In genomic region chr4:154355408-154355807, GRCm38 (mm10) we compare ENCODE assay signal across 28 mouse cellular contexts. TPM values are rescaled to one million over a fixed set of nuclear protein-coding genes. Genes with fewer than 3 reads are reported as not detected.
DNase-seq lines count a peak whose midpoint lies in the region; ATAC-seq and TF ChIP-seq lines count a peak whose summit lies in the region.
"Had no signal": no experiment of that assay in that cellular context is flagged by ENCODE, and none has a peak within 500 bp of the region (broad histone marks: within the 10 kb centered on the region; RNA-seq: fewer than 3 reads in every experiment).

No protein-coding gene starts in this region.

- no peaks in the 10 kb centered on the region for H3K9me3 ChIP-seq in heart, postnatal 0 days (replicated peaks; ENCODE audit: control insufficient read depth, low read length)
- H3K9me3 ChIP-seq in liver, embryonic 14.5 days (ENCODE audit: control insufficient read depth, low read length) = no peaks in the 10 kb centered on the region
- no peaks in the 10 kb centered on the region for H3K9me3 ChIP-seq in liver, postnatal 0 days (ENCODE audit: low read length)
- H3K9me3 ChIP-seq: embryonic facial prominence, embryonic 15.5 days; liver, embryonic 15.5 days had no signal

- H3K4me1 ChIP-seq in heart, postnatal 0 days (ENCODE audit: control insufficient read depth, insufficient read depth) = peaks cover 23% of the 10 kb centered on the region
- no peaks in the 10 kb centered on the region for H3K4me1 ChIP-seq in liver, embryonic 14.5 days (replicated peaks; ENCODE audit: control insufficient read depth in 2 of 2, insufficient read depth in 2 of 2, low read length in 1 of 2)
- H3K4me1 ChIP-seq in liver, postnatal 0 days (ENCODE audit: insufficient read depth) = no peaks in the 10 kb centered on the region
- H3K4me1 ChIP-seq: liver, embryonic 15.5 days had no signal

- no peak for TF ChIP-seq EP300 in heart, postnatal 0 days (IDR thresholded peaks at IDR 0.05; ENCODE audit: low read depth)
- TF ChIP-seq EP300 in liver, embryonic 14.5 days (IDR thresholded peaks at IDR 0.05; ENCODE audit: low read depth) = no peak
- TF ChIP-seq EP300 in liver, postnatal 0 days (IDR thresholded peaks at IDR 0.05; ENCODE audit: low read depth) = no peak

- H3K36me3 ChIP-seq in heart, postnatal 0 days (replicated peaks; ENCODE audit: control insufficient read depth, insufficient read depth, low read length) = no peaks in the 10 kb centered on the region
- H3K36me3 ChIP-seq in liver, embryonic 14.5 days (replicated peaks; ENCODE audit: control insufficient read depth, insufficient read depth, low read depth) = no peaks in the 10 kb centered on the region
- H3K36me3 ChIP-seq in liver, postnatal 0 days (replicated peaks; ENCODE audit: insufficient read depth, low read length) = no peaks in the 10 kb centered on the region
- H3K36me3 ChIP-seq: embryonic facial prominence, embryonic 15.5 days; liver, embryonic 15.5 days had no signal

- intact Hi-C loops in heart, postnatal 14 days (cut with DNase I) = no loop called here

- DNase-seq in heart, postnatal 0 days (ENCODE audit: low spot score) = no peak
- no peak for DNase-seq in heart, postnatal 14 days
- no peak for DNase-seq in liver, embryonic 14.5 days (ENCODE audit: low read depth in 3 of 3, low spot score in 3 of 3)
- no peak for DNase-seq in liver, postnatal 0 days
- DNase-seq in 3T3-L1 (ENCODE audit: low read depth, low spot score) (peak; percentile 2), NIH3T3 (ENCODE audit: low read depth) (peak; percentile 17)
- no peak for DNase-seq in urinary bladder, postnatal 10 days (ENCODE audit: low spot score)
- DNase-seq: adrenal gland, postnatal 14 days; B cell, adult 2 months; cerebellum, adult 18-20 months; cerebellum, postnatal 36 days; heart, adult 11 months; kidney, adult 9 months; lung, postnatal 36 days; thymus, postnatal 36 days had no signal

- no peak overlapping the region for H3K4me2 ChIP-seq in heart, postnatal 0 days (ENCODE audit: low read depth, low read length)
- no peak overlapping the region for H3K4me2 ChIP-seq in liver, embryonic 14.5 days (ENCODE audit: low read depth)
- no peak overlapping the region for H3K4me2 ChIP-seq in liver, postnatal 0 days (ENCODE audit: low read depth, low read length)
- H3K4me2 ChIP-seq: embryonic facial prominence, embryonic 15.5 days; liver, embryonic 15.5 days had no signal

- no peak overlapping the region for H3K9ac ChIP-seq in heart, postnatal 0 days (replicated peaks; ENCODE audit: low read depth, low read length)
- no peak overlapping the region for H3K9ac ChIP-seq in liver, embryonic 14.5 days (replicated peaks)
- H3K9ac ChIP-seq in liver, postnatal 0 days (replicated peaks) = no peak overlapping the region
- H3K9ac ChIP-seq: embryonic facial prominence, embryonic 15.5 days; liver, embryonic 15.5 days had no signal

- no peaks in the 10 kb centered on the region for H3K27me3 ChIP-seq in heart, postnatal 0 days (ENCODE audit: control insufficient read depth, insufficient read depth, low read length)
- no peaks in the 10 kb centered on the region for H3K27me3 ChIP-seq in liver, embryonic 14.5 days (ENCODE audit: control insufficient read depth, insufficient read depth, low read length)
- H3K27me3 ChIP-seq in liver, postnatal 0 days (ENCODE audit: insufficient read depth, low read length) = no peaks in the 10 kb centered on the region
- H3K27me3 ChIP-seq: embryonic facial prominence, embryonic 15.5 days; liver, embryonic 15.5 days had no signal

- ATAC-seq in heart, postnatal 0 days (ENCODE audit: insufficient read depth, low read depth) = no peak
- no peak for ATAC-seq in liver, embryonic 14.5 days (ENCODE audit: insufficient read depth)
- ATAC-seq in liver, postnatal 0 days = no peak
- ATAC-seq: activated CD4-positive, CD25-positive, alpha-beta regulatory T cell, adult 4 months; Patski had no signal

- no peak overlapping the region for H3K27ac ChIP-seq in heart, postnatal 0 days (ENCODE audit: low read depth)
- H3K27ac ChIP-seq in liver, embryonic 14.5 days = no peak overlapping the region
- no peak overlapping the region for H3K27ac ChIP-seq in liver, postnatal 0 days (ENCODE audit: low read depth)
- H3K27ac ChIP-seq: embryonic facial prominence, embryonic 15.5 days; liver, embryonic 15.5 days had no signal

- 97% methylated on average over 5 of the region's 5 CpGs for WGBS in heart, postnatal 0 days
- WGBS in liver, embryonic 14.5 days (ENCODE audit: insufficient replicate concordance) = 76% methylated on average over 5 of the region's 5 CpGs
- WGBS in liver, postnatal 0 days (ENCODE audit: insufficient replicate concordance) = 91% methylated on average over 5 of the region's 5 CpGs

- peak; percentile 32 for TF ChIP-seq CTCF in heart, postnatal 0 days (IDR thresholded peaks at IDR 0.05; ENCODE audit: low read depth)
- peak; percentile 17; the same call in 1 of the 2 replicates for TF ChIP-seq CTCF in liver, embryonic 14.5 days (IDR thresholded peaks at IDR 0.05; ENCODE audit: low read depth)
- TF ChIP-seq CTCF in liver, postnatal 0 days (IDR thresholded peaks at IDR 0.05; ENCODE audit: low read depth) = no peak

- H3K4me3 ChIP-seq in heart, postnatal 0 days (ENCODE audit: low read depth, low read length) = no peak overlapping the region
- H3K4me3 ChIP-seq in liver, embryonic 14.5 days (ENCODE audit: insufficient read depth in 1 of 2, low read depth in 2 of 2, low read length in 2 of 2) = no peak overlapping the region
- no peak overlapping the region for H3K4me3 ChIP-seq in liver, postnatal 0 days (ENCODE audit: low read depth, low read length)
- H3K4me3 ChIP-seq: embryonic facial prominence, embryonic 15.5 days; liver, embryonic 15.5 days had no signal

RNA-seq across cellular contexts. Expression of gene B230104I21Rik, which starts 19.5 kb away (rescaled TPM):
- not detected in 2 replicates for total RNA-seq in heart, postnatal 0 days (2014; rRNA removed; ENCODE audit: low replicate concordance)
- not detected in 2 replicates for polyA plus RNA-seq in heart, postnatal 0 days (2015; fragmentation: Nextera tagmentation; extraction: Ambion mirVana)
- not detected for total RNA-seq in heart, postnatal 14 days (2021)
- not detected in 2 replicates for polyA plus RNA-seq in liver, embryonic 14.5 days (2012; rRNA removed)
- not detected in 2 replicates for polyA plus RNA-seq in liver, embryonic 14.5 days (2014; fragmentation: Nextera tagmentation; extraction: Ambion mirVana)
- polyA plus RNA-seq in liver, postnatal 0 days (2015; fragmentation: Nextera tagmentation; extraction: Ambion mirVana) = not detected in 2 replicates
- total RNA-seq: adrenal gland, postnatal 14 days; gastrocnemius, adult 8-10 months; hematopoietic stem cell, adult 5-6 weeks; left cerebral cortex, postnatal 25 days; megakaryocyte-erythroid progenitor cell, adult 5-6 weeks; monocyte, adult 5-6 weeks had no signal
- polyA plus RNA-seq: activated CD4-positive, CD25-positive, alpha-beta regulatory T cell, adult 4 months; embryonic facial prominence, embryonic 15.5 days; heart, embryonic 14.5 days; large intestine, adult 2 months; limb, embryonic 14.5 days; liver, embryonic 15.5 days; Patski; small intestine, adult 2 months had no signal

RNA-seq across cellular contexts. Expression of gene Arhgef16, which starts 53.9 kb away (rescaled TPM):
- total RNA-seq in heart, postnatal 0 days (2014; rRNA removed; ENCODE audit: low replicate concordance) = 2.6 and 3.5 TPM in 2 replicates
- 0.49 and 0.62 TPM in 2 replicates for polyA plus RNA-seq in heart, postnatal 0 days (2015; fragmentation: Nextera tagmentation; extraction: Ambion mirVana)
- under 1 TPM; 0.65 to 0.71 TPM for total RNA-seq in heart, postnatal 14 days (2021)
- polyA plus RNA-seq in liver, embryonic 14.5 days (2012; rRNA removed) = 2.5 and 2.8 TPM in 2 replicates
- polyA plus RNA-seq in liver, embryonic 14.5 days (2014; fragmentation: Nextera tagmentation; extraction: Ambion mirVana) = 3.6 and 4.3 TPM in 2 replicates
- 3.2 and 4.3 TPM in 2 replicates for polyA plus RNA-seq in liver, postnatal 0 days (2015; fragmentation: Nextera tagmentation; extraction: Ambion mirVana)
- total RNA-seq: hematopoietic stem cell, adult 5-6 weeks; megakaryocyte-erythroid progenitor cell, adult 5-6 weeks; monocyte, adult 5-6 weeks had no signal

Comparison
In these comparisons a context has a peak if more than half of its experiments do, and no peak if none do; other contexts are left out.
1. DNase-seq: peak in 3T3-L1 (single experiment) and NIH3T3 (single experiment); none in heart, postnatal 0 days (single experiment), heart, postnatal 14 days (0 of 2), liver, embryonic 14.5 days (0 of 3), liver, postnatal 0 days (single experiment) and urinary bladder, postnatal 10 days (single experiment).